Mouse (Mus musculus): ENCODE measurements at regions not wholly inside any gene's neighbourhood (a gene's known extent, or its start where the extent isn't known, plus 50 kb on each side); places are given as distances from the start of the nearest gene placed in this dataset.

DNA sequence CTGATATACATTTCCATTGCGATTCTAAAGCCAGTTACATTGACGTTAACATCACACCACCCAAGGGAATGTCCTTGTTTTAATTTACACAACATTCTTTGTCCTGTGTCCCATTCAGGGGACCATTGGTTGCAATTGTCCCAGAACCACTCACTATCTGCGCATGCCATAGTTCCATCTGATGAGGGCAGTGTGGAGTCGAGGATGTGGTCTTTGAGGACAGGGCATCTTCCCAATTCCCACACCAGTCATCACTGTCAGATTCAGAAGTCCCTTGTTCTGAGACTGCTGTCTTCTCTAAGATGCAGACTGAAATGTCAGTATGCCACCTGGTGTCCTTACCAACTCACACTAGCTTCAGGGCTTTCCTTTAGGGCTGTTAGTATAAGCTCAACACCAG, 489.6 kb downstream of the Fam19a5 start:
- Histone ChIP-seq H3K4me1 (ENCODE audit: control insufficient read depth in 1 of 2, insufficient read depth in 2 of 2, low read length in 2 of 2) (no peaks in the 10 kb centered on the region), H3K79me2 (ENCODE audit: control insufficient read depth, insufficient read depth, low read length, poor library complexity) (no peaks in the 10 kb centered on the region), H3K36me3 (ENCODE audit: control insufficient read depth in 1 of 2, insufficient read depth in 2 of 2, low read length in 2 of 2) (no peaks in the 10 kb centered on the region), H3K27me3 (ENCODE audit: control insufficient read depth in 1 of 2, insufficient read depth in 2 of 2, low read length in 2 of 2) (no peaks in the 10 kb centered on the region), H3K9ac (ENCODE audit: control insufficient read depth, low read depth, low read length, poor library complexity, severe bottlenecking) (no peak overlapping the region), H3K9me3 (replicated peaks; ENCODE audit: insufficient read depth, low read length) (no peaks in the 10 kb centered on the region), H3K27ac (ENCODE audit: control insufficient read depth, low read depth, low read length) (no peak overlapping the region), H3K4me3 (ENCODE audit: control insufficient read depth in 1 of 2, insufficient read depth in 1 of 2, low read depth in 2 of 2, low read length in 2 of 2) (no peak overlapping the region)
- TF ChIP-seq JUND (IDR thresholded peaks at IDR 0.05; ENCODE audit: low read depth, low read length) (no peak), KAT2A (conservative IDR thresholded peaks at IDR 0.05; ENCODE audit: low read depth, low read length) (no peak), CHD1 (IDR thresholded peaks at IDR 0.05; ENCODE audit: low read depth, low read length) (no peak), MYB (IDR thresholded peaks at IDR 0.05; ENCODE audit: low read depth, low read length) (no peak), NELFE (IDR thresholded peaks at IDR 0.05; ENCODE audit: low read depth, low read length) (no peak), POLR2AphosphoS5 (IDR thresholded peaks at IDR 0.05; ENCODE audit: borderline replicate concordance, low read depth, low read length) (no peak), CHD2 (IDR thresholded peaks at IDR 0.05; ENCODE audit: low read length) (no peak), ZC3H11A (IDR thresholded peaks at IDR 0.05; ENCODE audit: low read depth, low read length) (no peak), NRF1 (IDR thresholded peaks at IDR 0.05; ENCODE audit: insufficient read depth, low read depth, low read length, poor library complexity, severe bottlenecking) (no peak), BHLHE40 (IDR thresholded peaks at IDR 0.05; ENCODE audit: borderline replicate concordance, low read depth, low read length) (no peak), ZKSCAN1 (IDR thresholded peaks at IDR 0.05; ENCODE audit: low read depth, low read length) (no peak), ETS1 (IDR thresholded peaks at IDR 0.05; ENCODE audit: low read depth, low read length) (no peak)
- DNase-seq (ENCODE audit: low read depth, low spot score), result no peak

DNA sequence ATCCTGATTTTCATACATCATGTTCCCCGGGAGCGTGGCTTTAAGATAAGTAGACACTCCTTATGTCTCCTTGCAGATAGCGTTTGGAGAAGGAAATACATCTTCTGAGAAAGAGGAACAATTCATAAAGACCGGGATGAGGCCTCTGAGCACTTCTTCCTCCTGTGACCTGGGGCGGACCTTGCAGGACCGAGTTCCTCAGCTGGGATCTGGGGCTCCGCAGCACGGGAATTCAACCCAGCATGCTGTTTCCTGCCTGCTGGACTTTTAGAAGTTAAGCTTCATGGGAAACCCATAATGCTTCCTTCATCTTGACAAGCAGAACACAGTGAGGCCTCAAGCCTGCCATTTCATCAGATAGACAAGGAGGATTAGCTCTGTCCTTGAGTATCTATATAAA, 491.4 kb downstream of the Fam19a5 start:
- TF ChIP-seq HCFC1 (IDR thresholded peaks at IDR 0.05; ENCODE audit: low read depth, low read length), result no peak
- TF ChIP-seq CHD1 (IDR thresholded peaks at IDR 0.05; ENCODE audit: low read depth, low read length), result no peak
- TF ChIP-seq MEF2A (IDR thresholded peaks at IDR 0.05; ENCODE audit: extremely low read depth, insufficient replicate concordance, low read depth, low read length, poor library complexity, severe bottlenecking), result no peak
- no peak for TF ChIP-seq GABPA (IDR thresholded peaks at IDR 0.05; ENCODE audit: low read depth, low read length)
- no peak for TF ChIP-seq TCF12 (IDR thresholded peaks at IDR 0.05; ENCODE audit: low read depth, low read length)
- TF ChIP-seq E2F4 (IDR thresholded peaks at IDR 0.05; ENCODE audit: borderline replicate concordance, low read depth, low read length), result no peak
- TF ChIP-seq SMC3 (IDR thresholded peaks at IDR 0.05; ENCODE audit: low read depth, low read length), result no peak
- no peak for TF ChIP-seq ZMIZ1 (IDR thresholded peaks at IDR 0.05; ENCODE audit: low read depth, low read length)
- TF ChIP-seq NRF1 (IDR thresholded peaks at IDR 0.05; ENCODE audit: insufficient read depth, low read depth, low read length, poor library complexity, severe bottlenecking), result no peak
- TF ChIP-seq MXI1 (IDR thresholded peaks at IDR 0.05; ENCODE audit: low read depth, low read length), result no peak
- no peak for TF ChIP-seq EP300 (IDR thresholded peaks at IDR 0.05; ENCODE audit: low read depth in 1 of 2, low read length in 2 of 2)
- TF ChIP-seq NELFE (IDR thresholded peaks at IDR 0.05; ENCODE audit: low read depth, low read length), result no peak
- no peak for TF ChIP-seq POLR2AphosphoS5 (IDR thresholded peaks at IDR 0.05; ENCODE audit: borderline replicate concordance, low read depth, low read length)
- no peak for TF ChIP-seq ZC3H11A (IDR thresholded peaks at IDR 0.05; ENCODE audit: low read depth, low read length)
- no peak for TF ChIP-seq POLR2A (IDR thresholded peaks at IDR 0.05; ENCODE audit: control insufficient read depth in 1 of 2, insufficient read depth in 1 of 2, low read depth in 1 of 2, low read length in 2 of 2, poor library complexity in 1 of 2)
- TF ChIP-seq MAFK (IDR thresholded peaks at IDR 0.05; ENCODE audit: borderline replicate concordance, low read depth, low read length), result no peak
- no peak for TF ChIP-seq ELF1 (IDR thresholded peaks at IDR 0.05; ENCODE audit: low read depth, low read length)
- no peak for TF ChIP-seq JUND (IDR thresholded peaks at IDR 0.05; ENCODE audit: low read depth, low read length)
- no peak for TF ChIP-seq SIN3A (IDR thresholded peaks at IDR 0.05; ENCODE audit: low read length)
- no peak for TF ChIP-seq CTCF (IDR thresholded peaks at IDR 0.05 in 2 of 3, conservative IDR thresholded peaks at IDR 0.05 in 1 of 3; ENCODE audit: control insufficient read depth in 1 of 3, insufficient read depth in 1 of 3, low read depth in 2 of 3, low read length in 3 of 3, poor library complexity in 1 of 3, severe bottlenecking in 1 of 3)
- H3K4me1 ChIP-seq (ENCODE audit: control insufficient read depth in 1 of 2, insufficient read depth in 2 of 2, low read length in 2 of 2), result no peaks in the 10 kb centered on the region
- H3K9ac ChIP-seq (ENCODE audit: control insufficient read depth, low read depth, low read length, poor library complexity, severe bottlenecking), result no peak overlapping the region
- no peak overlapping the region for H3K27ac ChIP-seq (ENCODE audit: control insufficient read depth, low read depth, low read length)
- H3K27me3 ChIP-seq (ENCODE audit: control insufficient read depth in 1 of 2, insufficient read depth in 2 of 2, low read length in 2 of 2), result no peaks in the 10 kb centered on the region
- no peaks in the 10 kb centered on the region for H3K79me2 ChIP-seq (ENCODE audit: control insufficient read depth, insufficient read depth, low read length, poor library complexity)
- no peak overlapping the region for H3K4me3 ChIP-seq (ENCODE audit: control insufficient read depth in 1 of 2, insufficient read depth in 1 of 2, low read depth in 2 of 2, low read length in 2 of 2)
- no peak for DNase-seq (ENCODE audit: low read depth, low spot score)
- no peaks in the 10 kb centered on the region for H3K36me3 ChIP-seq (ENCODE audit: control insufficient read depth in 1 of 2, insufficient read depth in 2 of 2, low read length in 2 of 2)
- no peaks in the 10 kb centered on the region for H3K9me3 ChIP-seq (replicated peaks; ENCODE audit: insufficient read depth, low read length)
